Mouse (Mus musculus): Measurements from ENCODE around the gene Zfp1. TPM values are rescaled to one million over a fixed set of nuclear protein-coding genes. Genes with fewer than 3 reads are reported as not detected.

The Zfp1 gene
- polyA plus RNA-seq, 1 experiment, result 4.0 TPM

DNA sequence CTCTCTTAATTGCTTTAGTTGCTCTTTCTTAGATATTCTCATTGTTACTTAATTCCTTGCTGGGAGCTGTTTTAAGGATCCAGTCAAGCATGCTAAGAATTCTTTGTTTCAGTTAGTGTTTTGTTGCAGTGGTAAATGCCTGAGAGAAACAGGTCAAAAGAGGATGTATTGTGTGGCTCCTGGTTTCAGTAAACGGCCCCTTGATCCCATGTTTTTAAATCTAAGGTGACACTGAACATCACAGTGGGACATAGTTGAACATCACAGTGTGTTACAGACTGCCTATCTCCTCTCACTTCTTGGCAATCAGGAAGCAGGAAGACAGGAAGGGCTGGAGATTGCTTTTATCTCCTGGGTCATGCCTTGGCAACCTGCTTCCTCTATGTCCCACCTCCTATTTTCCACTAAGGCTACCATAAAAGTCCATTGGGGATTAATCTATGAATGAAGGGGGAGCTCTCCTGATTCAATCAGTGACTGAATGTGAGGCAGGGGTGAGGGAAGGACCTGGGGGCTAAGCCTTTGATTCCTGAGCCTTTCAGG lies 14.2 kb downstream of the Zfp1 start:
- WGBS, result 57% methylated on average over 1 of the region's 1 CpGs
- no peak for DNase-seq (ENCODE audit: low read depth, low spot score)

DNA sequence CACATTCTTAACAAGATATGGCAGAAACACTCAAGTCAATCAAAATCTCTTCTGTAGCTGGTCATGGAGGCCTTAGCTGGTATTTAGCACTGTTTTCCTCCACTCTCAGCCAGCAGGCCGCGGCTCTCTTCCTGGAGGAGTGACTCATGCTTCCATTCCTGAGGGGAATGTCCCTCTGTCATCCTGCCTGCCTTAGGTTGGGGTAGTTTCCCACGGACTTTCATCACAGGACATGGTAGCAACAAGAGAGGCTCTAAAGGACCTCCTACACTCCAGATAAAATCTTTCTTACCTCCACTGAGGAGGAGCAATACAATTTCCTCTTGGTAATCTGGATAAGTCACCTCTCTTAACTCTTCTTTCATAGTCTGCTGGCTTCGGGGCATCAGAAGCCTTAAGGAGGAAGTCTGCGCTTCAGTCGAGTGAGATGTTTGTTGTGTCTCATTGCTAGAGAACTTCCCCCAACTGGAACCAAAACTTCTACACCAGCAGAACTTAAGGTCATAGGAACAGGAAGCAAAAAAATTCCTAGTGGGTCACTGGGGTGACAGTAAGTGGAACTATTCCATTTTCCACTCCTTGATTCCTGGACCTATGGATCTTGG lies 15.7 kb downstream of the Zfp1 start:
- WGBS, result 35% methylated on average over 6 of the region's 6 CpGs
- DNase-seq (ENCODE audit: low read depth, low spot score), result no peak

DNA sequence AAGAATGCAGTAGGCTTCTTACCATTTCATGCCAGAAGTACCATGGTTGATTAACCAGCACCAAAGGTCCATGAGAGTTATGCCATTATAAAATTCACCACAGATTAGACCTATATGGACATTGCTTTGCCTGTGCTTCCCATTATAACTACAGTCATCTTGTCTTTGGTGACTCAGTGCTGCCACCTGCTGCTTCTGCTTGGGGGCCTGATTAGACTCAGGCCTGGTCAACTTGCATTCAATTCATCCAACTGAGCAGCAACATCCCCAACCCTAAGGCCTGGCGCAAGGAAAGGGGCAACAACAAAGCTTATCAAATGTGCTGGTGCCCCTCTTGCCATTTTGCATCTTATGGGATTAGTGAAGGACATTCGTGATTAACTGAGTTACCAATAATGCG lies 19.3 kb downstream of the Zfp1 start:
- DNase-seq (ENCODE audit: low read depth, low spot score), result peak; percentile 44

DNA sequence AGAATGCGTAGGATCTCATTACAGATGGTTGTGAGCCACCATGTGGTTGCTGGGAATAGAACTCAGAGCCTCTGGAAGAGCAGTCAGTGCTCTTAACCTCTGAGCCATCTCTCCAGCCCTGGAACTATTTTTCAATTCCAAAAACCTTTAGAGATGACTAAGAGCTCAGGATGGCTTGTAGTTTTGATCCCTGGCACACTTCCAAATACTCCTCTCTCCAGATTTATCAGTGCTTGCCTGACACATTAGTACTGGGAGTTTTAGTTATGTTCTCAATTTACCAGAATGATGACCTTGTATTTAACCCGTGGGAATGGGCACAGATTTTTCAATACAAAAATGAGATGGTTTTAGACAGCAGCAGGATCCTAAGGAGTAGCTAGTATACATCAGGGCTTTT lies 23.6 kb downstream of the Zfp1 start:
- DNase-seq (ENCODE audit: low read depth, low spot score), result no peak
- WGBS, result 84% methylated on average over 2 of the region's 2 CpGs

More for the DNA sequence above, 19.3 kb downstream of the Zfp1 start:
- WGBS, result 90% methylated on average over 3 of the region's 3 CpGs

DNA sequence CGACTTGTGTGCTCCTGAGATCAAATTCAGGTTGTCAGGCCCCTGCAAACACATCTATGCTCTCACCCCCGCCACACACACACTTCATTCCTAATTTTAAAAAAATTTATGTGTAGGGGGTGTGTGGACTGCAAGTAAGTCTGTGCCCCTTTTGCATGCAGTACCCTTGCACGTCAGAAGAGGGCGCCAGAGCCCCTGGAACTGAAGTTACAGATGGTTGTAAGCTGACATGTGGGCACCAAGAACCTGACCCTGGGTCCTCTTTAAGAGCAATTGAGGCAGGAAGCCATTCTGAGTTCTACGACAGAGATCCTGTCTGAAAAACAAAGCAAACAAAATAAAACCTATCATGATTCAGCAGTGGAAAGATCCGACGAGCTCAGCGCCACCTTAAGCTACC lies 33.0 kb downstream of the Zfp1 start:
- 80% methylated on average over 8 of the region's 8 CpGs for WGBS

DNA sequence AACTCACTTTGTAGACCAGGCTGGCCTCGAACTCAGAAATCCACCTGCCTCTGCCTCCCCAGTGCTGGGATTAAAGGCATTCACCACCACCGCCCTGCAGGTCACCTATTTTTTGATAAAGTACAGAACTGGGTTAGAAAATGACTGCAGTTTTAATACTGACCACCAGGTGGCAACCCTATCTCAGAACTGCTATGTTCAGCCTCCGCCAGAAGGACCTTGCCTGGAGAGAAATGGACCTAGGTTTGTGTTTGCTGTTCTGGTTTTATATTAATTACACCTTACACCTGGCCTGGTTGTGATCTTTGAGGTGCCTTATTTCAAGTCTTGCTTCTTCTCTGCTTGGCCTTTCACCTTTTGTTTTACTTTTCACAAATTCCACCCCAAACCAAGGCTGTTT lies 34.9 kb downstream of the Zfp1 start:
- 12% methylated on average over 3 of the region's 3 CpGs for WGBS
- peak; percentile 46 for DNase-seq (ENCODE audit: low read depth, low spot score)

More for the DNA sequence above, 33.0 kb downstream of the Zfp1 start:
- no peak for DNase-seq (ENCODE audit: low read depth, low spot score)

DNA sequence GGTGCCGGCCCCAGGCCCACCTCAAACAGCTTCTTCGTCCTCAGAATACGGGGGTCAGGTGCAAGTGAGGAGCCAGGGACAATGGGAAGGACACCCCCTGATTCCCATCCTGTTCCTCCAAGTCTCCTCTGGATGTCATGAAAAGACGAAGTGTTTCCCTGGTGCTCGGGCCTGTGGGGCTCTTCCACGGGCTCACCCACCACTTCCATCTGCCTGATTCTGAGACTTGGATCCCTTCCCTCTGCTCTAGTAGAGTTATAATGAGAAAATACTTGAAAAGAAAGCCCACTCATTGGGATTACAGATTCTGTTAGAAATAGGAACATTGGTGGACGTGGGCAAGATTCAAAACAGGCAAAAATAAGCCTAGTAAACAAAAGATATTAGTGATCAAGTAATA lies 35.6 kb downstream of the Zfp1 start:
- no peak for DNase-seq (ENCODE audit: low read depth, low spot score)
- 95% methylated on average over 7 of the region's 7 CpGs for WGBS

DNA sequence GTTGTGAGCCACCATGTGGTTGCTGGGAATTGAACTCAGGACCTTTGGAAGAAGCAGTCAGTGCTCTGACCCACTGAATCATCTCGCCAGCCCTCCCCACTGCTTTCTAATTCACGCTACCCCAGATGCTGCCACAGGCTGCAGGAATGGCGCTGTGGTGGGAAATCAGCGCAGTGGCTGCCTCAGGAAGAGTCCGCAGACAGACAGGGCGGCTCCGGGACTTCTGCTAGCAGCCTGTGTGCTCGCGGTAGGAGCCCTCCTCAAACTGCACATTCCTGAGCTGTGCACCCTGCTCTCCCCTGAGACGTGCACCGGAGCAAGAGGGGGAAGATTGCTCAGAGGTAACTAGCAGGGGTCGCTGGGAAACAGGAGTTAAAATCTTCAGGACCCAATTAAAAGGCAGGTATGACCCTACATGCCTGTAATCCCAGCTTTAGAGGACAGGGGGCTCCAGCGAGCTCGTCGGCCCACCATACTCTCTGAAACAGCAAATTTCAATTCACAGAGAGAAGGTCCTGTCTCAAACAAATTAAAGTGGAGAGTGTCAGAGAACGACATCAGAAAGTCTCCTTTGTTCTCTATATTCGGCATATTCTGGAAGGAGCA lies 37.3 kb downstream of the Zfp1 start:
- 49% methylated on average over 17 of the region's 17 CpGs for WGBS
- no peak for DNase-seq (ENCODE audit: low read depth, low spot score)

DNA sequence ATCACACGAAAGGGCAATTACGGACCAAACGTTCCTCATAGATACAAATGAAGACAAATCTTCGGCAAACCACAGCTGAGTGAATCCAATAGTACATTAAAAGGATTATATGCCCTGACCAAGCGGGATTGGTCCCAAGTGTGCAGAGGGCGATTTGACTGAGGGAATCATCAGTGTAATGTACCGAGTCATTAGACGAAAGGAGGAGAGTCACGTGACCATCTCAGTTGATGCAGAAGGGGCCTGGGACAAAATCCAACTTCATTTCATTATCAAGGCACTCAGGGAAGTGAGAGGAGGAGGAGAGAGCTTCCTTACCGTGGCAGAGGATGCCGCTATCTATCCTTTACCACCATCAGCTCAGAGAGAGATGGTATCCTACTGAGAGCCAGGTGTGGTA lies 38.0 kb downstream of the Zfp1 start:
- WGBS, result 70% methylated on average over 11 of the region's 11 CpGs
- DNase-seq (ENCODE audit: low read depth, low spot score), result no peak

DNA sequence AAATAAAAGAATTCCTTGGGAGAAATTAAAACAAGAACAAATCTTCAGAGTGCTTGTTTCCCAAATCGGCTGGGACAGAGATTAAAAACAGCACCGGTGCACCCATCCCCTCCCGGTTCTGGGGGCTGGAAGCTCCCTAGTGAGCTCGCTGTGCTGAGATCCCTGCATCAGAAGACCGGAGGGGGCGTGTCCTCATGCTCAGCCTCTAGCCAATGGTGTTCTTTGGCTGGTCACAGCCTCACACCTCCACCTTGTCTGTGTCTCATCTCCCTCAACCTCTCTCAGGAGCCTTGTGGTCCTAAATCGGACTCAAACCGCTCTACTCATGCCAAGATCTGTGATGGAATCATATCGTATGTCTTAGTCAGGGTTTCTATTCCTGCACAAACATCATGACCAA lies 39.3 kb downstream of the Zfp1 start:
- WGBS, result 41% methylated on average over 9 of the region's 9 CpGs
- no peak for DNase-seq (ENCODE audit: low read depth, low spot score)

DNA sequence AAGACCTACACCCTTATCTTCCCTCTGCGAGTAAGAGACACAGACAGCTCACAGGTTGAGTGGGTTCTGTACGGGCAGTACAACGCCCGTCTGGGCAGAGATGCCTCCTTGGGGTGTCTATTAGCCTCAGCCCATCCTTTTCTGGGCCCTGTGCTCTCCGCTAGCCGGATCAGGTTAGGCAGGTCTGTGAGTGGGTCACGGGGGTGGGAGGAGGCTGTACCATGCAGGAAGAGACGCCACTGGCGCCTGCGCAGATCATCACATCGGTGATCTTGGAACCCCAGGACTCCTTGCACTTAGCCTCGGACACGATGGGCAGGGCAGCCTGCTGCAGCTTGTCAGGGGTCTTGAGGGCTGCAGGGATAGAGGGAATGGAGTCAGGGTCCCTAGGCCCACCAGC lies 43.7 kb downstream of the Zfp1 start:
- WGBS, result 73% methylated on average over 13 of the region's 13 CpGs

DNA sequence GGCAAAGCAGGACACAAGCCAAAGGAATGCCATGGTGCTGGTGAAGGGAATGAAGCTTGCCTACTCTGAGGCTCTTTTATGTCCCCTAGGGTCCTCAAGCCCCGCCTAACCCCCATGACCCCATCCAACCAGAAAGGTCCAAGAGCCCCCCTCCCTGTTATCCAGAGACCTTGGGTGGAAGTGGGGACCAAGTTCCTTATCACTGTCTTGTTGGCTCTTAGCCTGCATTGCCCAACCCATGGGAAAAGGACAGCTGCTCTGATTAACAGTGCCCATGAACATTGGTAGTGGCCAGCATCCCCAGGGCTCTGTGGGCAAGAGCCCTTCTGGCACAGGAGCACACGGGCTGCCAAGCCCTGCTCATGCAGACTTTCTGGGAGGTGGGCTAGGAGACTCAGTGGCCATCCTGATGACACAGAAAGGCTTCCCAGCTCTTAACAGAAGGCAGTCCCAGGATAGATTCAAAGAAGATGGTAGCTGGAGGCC lies 47.8 kb downstream of the Zfp1 start, which contains the start of gene Ctrb1:
Gene Ctrb1, minus strand, starts transcription at position 51 of the 486 bp plus-strand sequence.
- no peak for DNase-seq (ENCODE audit: low read depth, low spot score)
- WGBS, result 89% methylated on average over 2 of the region's 2 CpGs

More for the DNA sequence above, 43.7 kb downstream of the Zfp1 start:
- no peak for DNase-seq (ENCODE audit: low read depth, low spot score)

DNA sequence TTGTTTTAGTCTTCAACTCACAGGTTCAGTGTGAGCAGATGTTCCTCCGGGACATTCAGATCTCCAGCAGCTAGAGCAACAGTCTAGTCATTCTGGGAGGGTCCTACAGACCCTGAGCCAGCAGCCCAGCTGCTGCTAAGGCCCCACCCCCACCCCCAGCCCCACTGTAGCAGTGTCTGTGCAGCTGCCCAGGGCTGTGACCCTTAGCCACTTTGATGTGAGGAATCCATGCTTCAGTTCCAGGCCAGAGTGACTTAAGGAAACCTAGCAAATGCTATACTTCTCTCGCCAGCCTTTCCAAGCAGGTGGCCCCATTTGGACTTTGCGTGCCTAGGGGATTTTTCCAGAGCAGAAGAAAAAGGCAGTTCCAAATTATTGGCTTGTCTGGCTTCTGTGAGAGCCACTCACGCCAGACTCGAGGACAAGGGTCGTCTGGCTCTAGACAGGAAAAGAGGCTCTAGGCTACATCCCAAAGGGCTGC lies 50.1 kb downstream of the Zfp1 start:
- WGBS, result 25% methylated on average over 6 of the region's 6 CpGs
- no peak for DNase-seq (ENCODE audit: low read depth, low spot score)

DNA sequence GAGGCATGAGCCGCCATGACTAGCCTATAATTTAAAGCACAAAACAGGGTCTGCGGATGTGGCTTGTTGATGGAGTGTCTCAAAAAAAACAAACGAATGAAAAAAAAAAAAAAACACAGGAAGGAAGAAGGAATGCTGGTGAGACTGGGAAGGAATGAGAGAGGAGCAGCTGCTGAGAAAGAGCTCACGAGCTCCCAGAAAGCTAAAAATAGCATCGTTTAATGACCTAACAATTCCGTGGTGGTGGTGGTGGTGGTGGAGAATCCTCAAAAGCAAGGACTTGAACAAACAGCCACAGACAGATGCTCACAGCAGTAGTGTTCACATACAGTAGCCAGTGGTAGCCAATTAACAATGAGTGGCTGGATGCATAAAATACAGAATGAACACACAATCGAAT lies 52.2 kb downstream of the Zfp1 start:
- 63% methylated on average over 7 of the region's 7 CpGs for WGBS

DNA sequence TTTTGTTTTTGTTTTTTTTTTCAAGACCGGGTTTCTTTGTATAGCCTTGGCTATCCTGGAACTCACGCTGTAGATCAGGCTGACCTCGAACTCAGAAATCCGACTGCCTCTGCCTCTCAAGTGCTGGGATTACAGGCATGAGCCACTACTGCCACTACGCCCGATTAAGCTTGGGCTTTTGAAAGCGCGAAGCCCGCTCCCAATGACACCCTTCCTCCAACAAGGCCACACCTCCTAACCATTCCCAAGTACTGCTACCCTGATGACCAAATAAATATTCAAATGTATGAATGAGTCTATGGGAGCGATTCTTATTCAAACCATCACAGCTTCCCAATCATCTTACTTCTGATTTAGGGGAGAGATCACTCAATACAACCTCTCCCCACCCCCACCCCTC lies 54.5 kb downstream of the Zfp1 start:
- 88% methylated on average over 10 of the region's 10 CpGs for WGBS
- no peak for DNase-seq (ENCODE audit: low read depth, low spot score)

More for the DNA sequence above, 52.2 kb downstream of the Zfp1 start:
- DNase-seq (ENCODE audit: low read depth, low spot score), result no peak

DNA sequence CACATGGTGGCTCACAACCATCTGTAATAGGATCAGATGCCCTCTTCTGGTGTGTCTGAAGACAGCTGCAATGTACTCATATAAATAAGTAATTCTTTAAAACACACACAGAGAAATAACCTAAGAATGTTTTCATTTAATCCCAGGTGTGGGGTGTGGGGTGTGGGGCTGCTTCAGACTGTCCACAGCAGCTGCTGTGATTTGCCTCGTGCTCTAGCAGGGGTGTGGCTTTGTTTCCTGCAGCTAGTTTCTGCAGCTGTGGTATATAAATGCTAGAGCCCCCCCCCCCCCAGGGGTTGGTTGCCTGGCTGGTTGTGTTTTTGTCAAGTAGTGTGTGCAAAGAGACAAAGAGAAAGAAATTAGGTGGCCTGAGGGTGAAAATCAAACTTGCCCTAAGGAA lies 55.8 kb downstream of the Zfp1 start:
- DNase-seq (ENCODE audit: low read depth, low spot score), result no peak
- 17% methylated on average over 1 of the region's 1 CpGs for WGBS

DNA sequence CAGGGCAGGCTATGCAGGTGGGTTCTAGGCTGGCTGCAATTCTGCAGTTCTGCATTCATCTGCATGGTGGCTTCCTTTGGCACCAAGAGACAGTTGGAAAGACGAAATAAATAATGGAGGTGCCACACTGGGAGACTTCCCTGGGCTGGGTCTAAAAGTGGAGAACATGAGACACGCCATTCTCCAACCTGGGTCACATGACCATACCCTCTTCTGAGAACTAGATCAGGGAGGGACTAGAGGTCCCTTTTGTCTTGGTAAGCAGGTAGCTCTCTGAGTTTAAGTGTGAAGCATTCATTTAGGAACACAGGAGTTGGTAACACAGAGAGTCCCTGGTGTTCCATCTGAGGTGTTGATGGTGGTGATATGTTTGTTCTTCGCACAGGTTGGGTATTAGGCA lies 57.0 kb downstream of the Zfp1 start:
- no peak for DNase-seq (ENCODE audit: low read depth, low spot score)
- 80% methylated on average over 3 of the region's 3 CpGs for WGBS

DNA sequence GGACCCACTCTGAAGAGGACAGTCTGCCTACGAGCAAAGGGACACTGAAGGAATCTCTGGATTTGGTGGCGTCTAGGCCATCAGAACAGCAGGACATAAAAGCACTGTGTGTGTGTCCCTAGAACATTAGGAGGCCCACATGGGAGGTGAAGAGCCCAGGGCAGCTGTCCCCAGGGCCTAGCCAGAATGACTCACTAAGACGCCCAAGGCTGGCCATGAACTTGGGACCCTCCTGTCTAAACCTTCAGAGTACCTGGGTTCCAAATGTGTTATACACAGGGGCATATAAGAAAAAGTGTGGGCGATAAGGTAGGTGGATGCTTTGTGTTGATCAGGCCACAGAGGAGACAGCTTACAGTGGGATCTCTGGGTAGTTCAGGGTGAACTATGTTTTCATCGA lies 57.5 kb downstream of the Zfp1 start:
- DNase-seq (ENCODE audit: low read depth, low spot score), result no peak
- WGBS, result 87% methylated on average over 5 of the region's 5 CpGs

DNA sequence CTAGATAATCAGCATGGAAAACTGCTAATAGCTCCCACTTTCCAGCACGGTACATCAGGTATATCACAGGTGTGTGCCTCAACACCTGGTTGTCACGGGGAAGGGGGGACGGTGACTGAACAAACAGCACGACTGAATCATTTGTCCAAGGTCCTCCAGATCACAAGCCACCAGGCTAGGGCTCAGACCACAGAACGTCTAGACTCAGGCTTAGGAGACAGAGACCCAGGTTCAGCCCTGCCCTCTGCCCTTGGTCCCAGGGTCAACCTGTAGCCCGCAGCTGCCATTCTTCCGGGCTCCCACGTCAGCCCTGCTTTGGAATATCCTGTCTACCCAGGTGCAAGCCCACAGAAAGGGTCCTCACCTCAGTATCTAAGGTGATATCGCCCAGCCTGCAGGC lies 58.2 kb downstream of the Zfp1 start:
- DNase-seq (ENCODE audit: low read depth, low spot score), result no peak
- WGBS, result 78% methylated on average over 9 of the region's 9 CpGs

DNA sequence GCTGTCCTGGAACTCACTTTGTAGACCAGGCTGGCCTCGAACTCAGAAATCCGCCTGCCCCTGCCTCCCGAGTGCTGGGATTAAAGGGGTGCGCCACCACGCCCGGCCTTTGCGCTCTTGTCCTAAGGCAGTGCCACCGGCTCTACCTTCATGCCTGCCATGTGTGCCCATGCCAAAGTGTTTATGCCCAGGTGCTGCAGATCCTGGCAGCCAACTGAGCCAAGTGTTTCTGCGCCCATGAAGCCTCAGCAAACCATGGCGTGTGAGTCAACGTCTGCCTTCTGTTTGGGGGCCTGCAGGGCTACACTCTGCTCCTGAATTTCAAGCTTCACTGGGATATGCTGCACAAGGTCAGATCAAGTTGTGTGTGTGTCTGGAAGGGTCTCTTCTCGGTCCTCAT lies 61.4 kb downstream of the Zfp1 start:
- no peak for DNase-seq (ENCODE audit: low read depth, low spot score)
- WGBS, result 78% methylated on average over 12 of the region's 12 CpGs

DNA sequence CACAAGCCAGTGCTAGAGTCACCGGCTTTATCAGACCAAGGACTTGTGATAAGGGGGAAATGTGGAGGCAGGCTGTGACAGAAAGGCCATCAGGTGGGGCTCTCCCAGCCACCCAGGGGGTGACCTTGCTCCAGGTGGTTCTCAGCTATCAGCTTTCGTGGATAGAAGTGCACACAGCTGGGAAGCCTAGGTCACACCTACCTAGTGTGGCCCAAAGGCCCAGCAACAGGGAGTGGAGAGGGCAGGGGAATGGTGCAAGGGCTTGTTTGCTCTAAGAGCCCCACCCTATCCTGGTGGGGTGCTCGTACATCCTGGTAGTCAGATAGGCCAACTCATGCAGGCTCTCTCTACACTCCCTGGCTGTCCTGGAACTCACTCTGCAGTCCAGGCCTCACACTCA lies 62.0 kb downstream of the Zfp1 start:
- WGBS, result 31% methylated on average over 3 of the region's 3 CpGs

More for the DNA sequence above, 62.0 kb downstream of the Zfp1 start:
- peak; percentile 70 for DNase-seq (ENCODE audit: low read depth, low spot score)
